28 mouse cellular contexts compared by ENCODE assay signal in genomic region chr15:12532568-12532967, GRCm38 (mm10).
"Had no signal": no experiment of that assay in that cellular context is flagged by ENCODE, and none has a peak within 500 bp of the region (broad histone marks: within the 10 kb centered on the region; RNA-seq: fewer than 3 reads in every experiment).

No protein-coding gene starts in this region.

- H3K4me3 ChIP-seq: embryonic facial prominence, embryonic 10.5 days; embryonic facial prominence, embryonic 12.5 days; embryonic facial prominence, embryonic 13.5 days; embryonic facial prominence, embryonic 15.5 days; erythroblast, embryonic 14.5 days; forebrain, embryonic 10.5 days; forebrain, embryonic 12.5 days; forebrain, embryonic 13.5 days; forebrain, embryonic 15.5 days; gastrocnemius, adult 2 months; heart, adult 2 months had no signal

- H3K36me3 ChIP-seq: embryonic facial prominence, embryonic 10.5 days; embryonic facial prominence, embryonic 12.5 days; embryonic facial prominence, embryonic 13.5 days; forebrain, embryonic 10.5 days; forebrain, embryonic 12.5 days; forebrain, embryonic 15.5 days had no signal

- H3K4me2 ChIP-seq: embryonic facial prominence, embryonic 12.5 days; embryonic facial prominence, embryonic 13.5 days; embryonic facial prominence, embryonic 15.5 days; forebrain, embryonic 12.5 days; forebrain, embryonic 13.5 days; forebrain, embryonic 15.5 days had no signal

- H3K9me3 ChIP-seq: embryonic facial prominence, embryonic 13.5 days; embryonic facial prominence, embryonic 15.5 days; forebrain, embryonic 10.5 days; forebrain, embryonic 12.5 days; forebrain, embryonic 13.5 days; forebrain, embryonic 15.5 days had no signal

- H3K27ac ChIP-seq: embryonic facial prominence, embryonic 10.5 days; embryonic facial prominence, embryonic 12.5 days; embryonic facial prominence, embryonic 13.5 days; embryonic facial prominence, embryonic 15.5 days; forebrain, embryonic 10.5 days; forebrain, embryonic 12.5 days; forebrain, embryonic 13.5 days; forebrain, embryonic 15.5 days; gastrocnemius, adult 2 months; heart, adult 2 months had no signal

- H3K4me1 ChIP-seq: embryonic facial prominence, embryonic 10.5 days; embryonic facial prominence, embryonic 12.5 days; embryonic facial prominence, embryonic 13.5 days; embryonic facial prominence, embryonic 15.5 days; forebrain, embryonic 10.5 days; forebrain, embryonic 12.5 days; forebrain, embryonic 13.5 days; forebrain, embryonic 15.5 days had no signal

- H3K27me3 ChIP-seq: embryonic facial prominence, embryonic 12.5 days; embryonic facial prominence, embryonic 13.5 days; embryonic facial prominence, embryonic 15.5 days; forebrain, embryonic 12.5 days; forebrain, embryonic 13.5 days; forebrain, embryonic 15.5 days had no signal

- H3K9ac ChIP-seq: embryonic facial prominence, embryonic 12.5 days; embryonic facial prominence, embryonic 13.5 days; embryonic facial prominence, embryonic 15.5 days; forebrain, embryonic 12.5 days; forebrain, embryonic 13.5 days; forebrain, embryonic 15.5 days; forebrain, postnatal 0 days had no signal

- ATAC-seq: forebrain, embryonic 13.5 days; forebrain, embryonic 14.5 days; forebrain, embryonic 15.5 days; forebrain, embryonic 16.5 days; forebrain, postnatal 0 days had no signal

- DNase-seq: cerebellum, adult 2 months; cerebellum, adult 8-10 months; cerebellum, adult 9-10 months; cerebellum, adult 9-11 months; cerebellum, postnatal 10 days; cerebellum, postnatal 14 days; cerebellum, postnatal 25 days; cerebellum, postnatal 36 days; embryo, embryonic 11 days; forebrain, postnatal 0 days; gastrocnemius, adult 2 months; gastrocnemius, postnatal 10 days; gastrocnemius, postnatal 14 days; gastrocnemius, postnatal 25 days; gastrocnemius, postnatal 36 days; heart, adult 18-20 months; heart, adult 2 months had no signal
